Mouse (Mus musculus) kidney, adult 2 months (tissue): ENCODE measurements around the gene Pde4d. TPM values are rescaled to one million over a fixed set of nuclear protein-coding genes. Genes with fewer than 3 reads are reported as not detected.

Experiments used
- DNase-seq: peaks from one replicate; pipeline ENCODE4 v3.0.0; 2021
- H3K27ac ChIP-seq: fragments of 200-500 bp; 2 replicates; pipeline ENCODE4 v1.5.1; 2012; ENCODE audit warnings: low read depth, low read length, control low read depth, inconsistent platforms; ENCODE audit not compliant: insufficient read depth
- H3K27me3 ChIP-seq: fragments of 200-500 bp; replicated peaks from 2 replicates; pipeline ENCODE4 v1.6.1; 2012; ENCODE audit warnings: mild to moderate bottlenecking, moderate library complexity, low read length, inconsistent platforms; ENCODE audit not compliant: control insufficient read depth, insufficient read depth
- H3K36me3 ChIP-seq: fragments of 200-500 bp; 2 replicates; pipeline ENCODE4 v1.6.1; 2012; ENCODE audit warnings: mild to moderate bottlenecking, moderate library complexity, low read length, inconsistent platforms; ENCODE audit not compliant: control insufficient read depth, insufficient read depth
- H3K4me1 ChIP-seq: fragments of 200-500 bp; 2 replicates; pipeline ENCODE4 v1.6.1; 2011; ENCODE audit warnings: low read length; ENCODE audit not compliant: control insufficient read depth, insufficient read depth
- H3K4me3 ChIP-seq: fragments of 200-500 bp; 2 replicates; pipeline ENCODE4 v1.5.1; 2011; ENCODE audit warnings: mild to moderate bottlenecking, low read depth, low read length, control low read depth; ENCODE audit not compliant: insufficient read depth
- CTCF ChIP-seq: fragments of 200-500 bp; conservative IDR thresholded peaks from 2 replicates; pipeline ENCODE4 v1.5.1; 2011; ENCODE audit warnings: low read depth, mild to moderate bottlenecking, control low read depth, low read length, moderate library complexity, mixed read lengths; ENCODE audit not compliant: insufficient read depth, insufficient read length
- POLR2A ChIP-seq: fragments of 200-500 bp; IDR thresholded peaks from one replicate; pipeline ENCODE4 v1.6.1; 2011; ENCODE audit warnings: low read depth, low read length, control low read depth
- WGBS: fragments of 180-500 bp; shearing (Covaris S2); methylation state at CpG from one replicate; pipeline ENCODE4 v1.1.7; 2018; 5-methylcytosine and 5-hydroxymethylcytosine counted together
- polyA plus RNA-seq: library from polyadenylated mRNA; depleted of rRNA; stranded (reverse); fragments of >200 nt; gene quantifications from 2 replicates; pipeline ENCODE4 v1.2.3, GENCODE M21; 2012

The Pde4d gene
- polyA plus RNA-seq, 1 experiment = 18.3 TPM

GRCm38 (mm10) chr13:109551836-109552235 lies 1102.1 kb downstream of the Pde4d start:
- 52% methylated on average over 3 of the region's 3 CpGs for WGBS
- Histone ChIP-seq H3K4me3 (no peak overlapping the region), H3K4me1 (peaks cover 37% of the 10 kb centered on the region), H3K36me3 (no peaks in the 10 kb centered on the region), H3K27me3 (no peaks in the 10 kb centered on the region), H3K27ac (peak overlapping the region; percentile 84)
- TF ChIP-seq POLR2A (no peak), CTCF (no peak)
- DNase-seq = peak; percentile 96

DNA sequence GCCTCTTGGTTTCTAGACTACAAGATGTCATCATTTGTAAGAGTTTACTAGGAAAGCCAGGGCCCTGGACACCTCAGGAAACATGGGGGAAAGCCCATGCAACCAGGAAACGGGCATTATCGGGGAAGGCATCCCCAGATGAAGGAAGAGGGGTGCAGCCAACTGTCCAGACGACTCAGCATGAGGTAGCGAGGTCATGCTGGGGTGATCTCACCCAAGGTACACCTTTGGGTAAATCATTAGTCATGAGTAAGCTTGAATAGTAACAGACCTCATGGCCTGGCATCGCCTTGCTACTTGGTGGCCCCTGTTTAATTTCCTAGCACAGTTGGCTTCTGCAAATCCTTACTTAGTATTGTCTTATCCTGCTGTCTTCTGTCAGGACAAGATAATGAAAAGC lies 1105.8 kb downstream of the Pde4d start:
- TF ChIP-seq POLR2A (no peak), CTCF (no peak)
- Histone ChIP-seq H3K4me1 (peaks cover 33% of the 10 kb centered on the region), H3K36me3 (no peaks in the 10 kb centered on the region), H3K27me3 (no peaks in the 10 kb centered on the region), H3K4me3 (no peak overlapping the region), H3K27ac (peak overlapping the region; percentile 85)
- WGBS = 27% methylated on average over 5 of the region's 5 CpGs
- peak; percentile 93 for DNase-seq

GRCm38 (mm10) chr13:109556853-109557252 lies 1107.1 kb downstream of the Pde4d start:
- no peak for TF ChIP-seq CTCF
- no peak for TF ChIP-seq POLR2A
- WGBS = 74% methylated on average over 4 of the region's 4 CpGs
- no peaks in the 10 kb centered on the region for H3K36me3 ChIP-seq
- peak overlapping the region; percentile 80 for H3K27ac ChIP-seq
- H3K4me3 ChIP-seq = no peak overlapping the region
- no peak for DNase-seq
- H3K27me3 ChIP-seq = no peaks in the 10 kb centered on the region
- H3K4me1 ChIP-seq = peaks cover 30% of the 10 kb centered on the region

DNA sequence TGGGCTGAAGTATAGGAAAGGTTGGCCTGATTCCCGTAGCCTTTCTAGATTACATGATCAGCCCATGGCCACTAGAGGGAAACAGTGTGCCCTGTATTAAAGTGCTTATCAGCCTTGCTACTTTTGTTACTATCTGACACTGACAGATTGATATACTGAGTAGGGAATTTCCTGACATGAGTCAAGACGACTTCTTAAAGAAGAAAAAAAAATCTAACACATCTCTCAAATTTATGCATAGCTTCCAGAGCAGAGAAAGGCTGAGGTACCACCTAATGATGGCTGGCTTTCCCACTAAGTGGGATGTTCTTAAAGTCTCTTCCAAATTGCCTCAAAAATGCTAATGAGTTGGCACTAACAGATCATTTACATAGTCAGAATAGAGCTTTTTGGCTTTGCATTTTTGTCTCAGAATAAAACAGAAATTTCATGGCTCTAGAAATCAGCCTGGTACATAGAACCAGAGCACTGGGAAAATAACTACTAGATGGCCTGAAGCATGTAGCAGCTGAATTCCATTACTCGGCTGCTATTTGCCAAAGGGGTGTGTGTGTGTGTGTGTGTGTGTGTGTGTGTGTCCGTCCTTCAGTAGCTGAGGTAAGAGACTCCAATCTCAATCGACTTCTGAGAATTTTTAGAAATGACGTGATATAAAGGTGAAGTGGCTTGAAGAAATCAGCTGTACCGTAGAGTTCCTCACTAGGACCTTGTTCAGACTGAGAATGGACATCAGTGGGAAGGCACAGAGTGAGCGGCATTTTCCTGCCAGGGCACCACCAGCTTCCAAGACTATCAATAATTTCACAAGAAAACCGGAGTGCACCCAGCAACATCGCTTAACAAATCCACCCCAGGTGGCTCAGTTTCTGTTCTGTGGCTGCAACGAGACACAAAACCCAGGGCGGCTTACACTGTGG lies 1108.9 kb downstream of the Pde4d start:
- H3K36me3 ChIP-seq = no peaks in the 10 kb centered on the region
- WGBS = 69% methylated on average over 12 of the region's 12 CpGs
- H3K4me3 ChIP-seq = no peak overlapping the region
- H3K4me1 ChIP-seq = peaks cover 21% of the 10 kb centered on the region
- H3K27me3 ChIP-seq = no peaks in the 10 kb centered on the region
- DNase-seq = peak; percentile 61
- TF ChIP-seq POLR2A (no peak), CTCF (peak; percentile 33; the same call in 1 of the 2 replicates)
- 0 out of 2 replicates have a peak overlapping the region, but pooled peaks have one; percentile 16 for H3K27ac ChIP-seq

GRCm38 (mm10) chr13:109560261-109560660 lies 1110.5 kb downstream of the Pde4d start:
- 84% methylated on average over 4 of the region's 4 CpGs for WGBS
- TF ChIP-seq POLR2A = no peak
- no peak for TF ChIP-seq CTCF
- no peak for DNase-seq
- Histone ChIP-seq H3K27ac (no peak overlapping the region), H3K4me1 (peaks cover 14% of the 10 kb centered on the region), H3K36me3 (no peaks in the 10 kb centered on the region), H3K4me3 (no peak overlapping the region), H3K27me3 (no peaks in the 10 kb centered on the region)

DNA sequence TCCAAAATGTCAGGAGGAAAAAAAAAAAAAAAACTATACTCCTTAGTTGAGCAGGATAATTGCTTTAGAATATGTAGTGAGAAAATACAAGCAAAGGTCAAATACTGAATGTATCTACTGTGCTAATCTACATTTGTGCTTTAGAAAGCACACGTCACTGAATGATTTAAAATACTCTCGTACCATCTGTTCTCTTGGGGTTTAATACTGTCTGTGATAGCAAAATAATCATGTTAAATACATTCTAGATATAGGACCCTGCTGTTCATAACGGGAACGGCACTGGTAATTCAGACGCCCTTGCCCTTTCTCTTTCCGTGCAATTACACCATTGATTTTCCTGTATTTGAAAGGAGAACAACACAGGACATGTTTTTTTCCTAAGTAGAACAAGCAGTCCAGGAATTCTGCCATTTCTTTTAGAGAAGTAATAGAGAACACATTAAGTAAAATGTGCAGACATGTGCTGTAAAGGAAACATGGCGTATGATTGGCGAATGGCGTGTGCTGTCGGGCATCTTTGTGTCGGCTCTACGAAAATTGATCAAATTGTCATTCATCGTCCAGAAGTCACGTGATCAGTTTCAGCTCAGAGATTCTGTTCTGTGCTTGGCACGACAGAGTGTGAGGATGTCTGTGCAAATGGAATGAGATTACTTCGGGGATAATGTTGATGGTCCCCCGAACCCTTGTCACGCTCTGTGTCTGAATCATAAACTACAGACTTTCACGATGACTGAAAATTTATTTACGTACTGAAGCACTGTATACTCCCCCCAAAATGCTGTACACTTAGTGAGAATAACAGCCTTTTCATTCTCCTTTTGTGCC lies 1119.1 kb downstream of the Pde4d start:
- WGBS = 91% methylated on average over 20 of the region's 20 CpGs
- no peak for DNase-seq
- TF ChIP-seq CTCF = no peak
- no peak for TF ChIP-seq POLR2A
- no peaks in the 10 kb centered on the region for H3K36me3 ChIP-seq
- H3K4me3 ChIP-seq = no peak overlapping the region
- H3K4me1 ChIP-seq = no peaks in the 10 kb centered on the region
- H3K27me3 ChIP-seq = no peaks in the 10 kb centered on the region
- no peak overlapping the region for H3K27ac ChIP-seq

DNA sequence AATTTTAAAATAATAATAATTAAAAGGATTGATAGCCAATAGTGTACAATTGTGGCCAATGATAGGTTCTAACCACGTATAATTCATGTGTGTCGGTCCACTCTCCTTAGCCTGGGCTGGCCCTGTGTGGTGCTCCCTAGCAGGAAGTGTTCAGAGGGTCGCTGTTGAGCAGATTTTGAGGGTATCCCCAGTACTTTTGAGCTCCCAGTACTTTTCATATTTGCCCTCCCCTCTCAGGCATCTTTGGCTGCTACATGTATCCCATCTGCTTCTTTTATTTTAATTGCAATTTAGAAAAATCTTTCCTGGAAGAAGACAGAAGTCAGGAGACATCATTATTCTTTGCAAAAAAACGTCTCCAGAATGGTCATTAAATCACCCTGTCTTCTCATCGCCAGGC lies 1119.7 kb downstream of the Pde4d start:
- Histone ChIP-seq H3K27me3 (no peaks in the 10 kb centered on the region), H3K4me1 (no peaks in the 10 kb centered on the region), H3K27ac (no peak overlapping the region), H3K4me3 (no peak overlapping the region), H3K36me3 (no peaks in the 10 kb centered on the region)
- WGBS = 73% methylated on average over 5 of the region's 5 CpGs
- TF ChIP-seq POLR2A = no peak
- TF ChIP-seq CTCF = no peak
- DNase-seq = no peak
